Mouse (Mus musculus) embryonic facial prominence, embryonic 13.5 days (tissue): ENCODE results near the gene Kcnn1. TPM values are rescaled to one million over a fixed set of nuclear protein-coding genes. Genes with fewer than 3 reads are reported as not detected.
"Not testable (repeated sequence)": the region's sequence is repeated elsewhere in the genome, so short reads cannot be mapped to it uniquely, and the experiment has no call there.

Source experiments
- ATAC-seq: fragments of 200-750 bp; cut with Nextera tagmentation; 2 replicates; pipeline ENCODE4 v1.8.0; 2017; ENCODE audit warnings: low read depth; ENCODE audit not compliant: insufficient number of reproducible peaks, insufficient read depth, low FRiP score, low TSS enrichment
- H3K27ac ChIP-seq: fragments of 300-500 bp; sonication (generic); 2 replicates; pipeline ENCODE4 v1.5.1; 2015; ENCODE audit warnings: moderate library complexity, mild to moderate bottlenecking, inconsistent platforms
- H3K27me3 ChIP-seq: fragments of 300-500 bp; sonication (generic); 2 replicates; pipeline ENCODE4 v1.6.1; 2015; ENCODE audit warnings: mild to moderate bottlenecking, inconsistent platforms
- H3K36me3 ChIP-seq: fragments of 300-500 bp; sonication (generic); 2 replicates; pipeline ENCODE4 v1.6.1; 2015; ENCODE audit warnings: mild to moderate bottlenecking, inconsistent platforms
- H3K4me1 ChIP-seq: fragments of 300-500 bp; sonication (generic); 2 replicates; pipeline ENCODE4 v1.6.1; 2015; ENCODE audit warnings: inconsistent platforms
- H3K4me2 ChIP-seq: fragments of 300-500 bp; sonication (generic); 2 replicates; pipeline ENCODE4 v1.6.1; 2015; ENCODE audit warnings: moderate library complexity, mild to moderate bottlenecking, inconsistent platforms
- H3K4me3 ChIP-seq: fragments of 300-500 bp; sonication (generic); 2 replicates; pipeline ENCODE4 v1.5.1; 2015; ENCODE audit warnings: mild to moderate bottlenecking, inconsistent platforms
- H3K9ac ChIP-seq: fragments of 300-500 bp; sonication (generic); 2 replicates; pipeline ENCODE4 v1.6.1; 2015; ENCODE audit warnings: mild to moderate bottlenecking, inconsistent platforms
- H3K9me3 ChIP-seq: fragments of 300-500 bp; sonication (generic); 2 replicates; pipeline ENCODE4 v1.6.1; 2016; ENCODE audit warnings: inconsistent platforms
- WGBS: fragments of 180-500 bp; shearing (Covaris S2); methylation state at CpG from one replicate; pipeline ENCODE4 v1.1.7; 2015; ENCODE audit warnings: mixed read lengths; 5-methylcytosine and 5-hydroxymethylcytosine counted together
- polyA plus RNA-seq: library from polyadenylated mRNA; unstranded; fragments of >200 nt; fragmentation: Nextera tagmentation; extraction: Ambion mirVana; gene quantifications from 2 replicates; pipeline ENCODE4 v1.2.1, GENCODE M21; 2015

Gene Kcnn1
- polyA plus RNA-seq, 1 experiment from 2014 or later = 5.3 TPM

GRCm38 (mm10) chr8:70838654-70839407, 24.2 kb downstream of the Kcnn1 start:
- Histone ChIP-seq H3K4me3 (peak overlapping the region; percentile 70), H3K4me2 (peak overlapping the region; percentile 80), H3K9me3 (no peaks in the 10 kb centered on the region), H3K9ac (peak overlapping the region; percentile 83), H3K36me3 (peaks cover 22% of the 10 kb centered on the region), H3K27me3 (no peaks in the 10 kb centered on the region), H3K4me1 (peaks cover 15% of the 10 kb centered on the region), H3K27ac (peak overlapping the region; percentile 86)
- ATAC-seq = peak; percentile 23
- 2% methylated on average over 66 of the region's 66 CpGs for WGBS

DNA sequence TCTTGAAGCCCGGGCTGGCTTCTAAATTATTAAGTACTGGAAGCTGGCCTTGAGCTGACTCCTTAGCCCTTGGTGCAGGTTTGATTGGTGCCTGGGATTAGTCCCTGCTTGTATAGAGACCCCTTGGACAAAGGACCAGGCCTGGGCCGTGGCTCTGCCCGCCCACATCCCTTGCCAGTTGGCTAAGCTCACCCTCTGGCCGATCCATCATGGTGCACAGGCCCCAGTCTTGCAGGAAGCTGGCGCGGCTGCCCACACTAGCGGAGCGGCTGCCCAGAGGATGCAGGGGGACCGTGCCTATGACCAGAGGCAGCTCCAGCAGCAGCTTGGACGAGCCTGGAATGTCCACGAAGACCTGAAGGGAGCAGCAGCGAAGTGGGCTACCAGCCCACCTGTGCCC, 26.4 kb downstream of the Kcnn1 start:
- ATAC-seq = no peak
- Histone ChIP-seq H3K27me3 (no peaks in the 10 kb centered on the region), H3K4me1 (peaks cover 15% of the 10 kb centered on the region), H3K9ac (no peak overlapping the region), H3K4me2 (no peak overlapping the region), H3K36me3 (peaks cover 22% of the 10 kb centered on the region), H3K4me3 (no peak overlapping the region), H3K27ac (no peak overlapping the region), H3K9me3 (no peaks in the 10 kb centered on the region)
- WGBS = 85% methylated on average over 12 of the region's 12 CpGs

DNA sequence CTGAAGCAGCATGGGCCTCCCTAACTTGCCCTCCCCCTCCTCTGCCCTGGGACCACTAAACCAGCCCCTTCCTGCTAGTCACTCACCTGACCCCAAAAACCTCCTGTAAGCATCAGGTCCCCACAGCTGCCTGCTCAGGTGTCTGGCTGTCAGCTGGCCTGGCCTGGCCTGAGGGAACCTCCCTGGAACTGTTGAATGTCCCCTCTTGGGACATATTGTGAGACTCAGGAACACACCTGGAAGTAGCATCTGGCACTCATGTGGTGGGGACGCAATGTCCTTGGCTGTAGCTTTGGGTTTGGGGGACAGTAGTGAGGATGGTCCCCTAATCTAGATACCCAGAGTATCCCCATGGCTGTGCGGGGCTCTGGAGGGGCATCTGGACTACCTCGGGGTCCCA, 29.0 kb downstream of the Kcnn1 start:
- no peaks in the 10 kb centered on the region for H3K27me3 ChIP-seq
- H3K36me3 ChIP-seq = peaks cover 22% of the 10 kb centered on the region
- ATAC-seq = no peak
- H3K27ac ChIP-seq = no peak overlapping the region
- WGBS = 92% methylated on average over 3 of the region's 3 CpGs
- H3K4me3 ChIP-seq = no peak overlapping the region
- H3K4me1 ChIP-seq = peaks cover 6% of the 10 kb centered on the region
- H3K9ac ChIP-seq = no peak overlapping the region
- H3K9me3 ChIP-seq = no peaks in the 10 kb centered on the region
- no peak overlapping the region for H3K4me2 ChIP-seq

DNA sequence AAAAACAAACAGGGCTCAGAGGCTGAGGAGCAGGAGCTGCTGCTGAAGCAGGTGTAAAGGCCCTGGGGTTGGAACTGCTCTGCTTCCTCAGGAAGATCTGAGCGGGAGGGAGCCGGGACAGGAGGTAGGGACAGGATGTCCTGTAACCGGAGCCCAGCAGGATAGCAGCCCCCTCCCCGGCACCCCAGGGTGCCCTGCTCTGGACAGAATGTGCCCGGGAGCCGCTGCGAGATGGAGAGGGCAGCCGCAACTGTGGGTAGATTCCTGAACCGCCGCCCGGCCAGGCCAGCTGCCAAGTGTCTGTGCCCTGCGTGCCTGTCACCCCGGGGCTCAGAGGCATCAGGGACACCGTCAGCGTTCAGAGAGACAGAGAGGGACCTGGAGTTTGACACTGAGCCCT, 29.5 kb downstream of the Kcnn1 start:
- ATAC-seq = no peak
- Histone ChIP-seq H3K27me3 (no peaks in the 10 kb centered on the region), H3K4me2 (no peak overlapping the region), H3K36me3 (peaks cover 22% of the 10 kb centered on the region), H3K9ac (no peak overlapping the region), H3K9me3 (no peaks in the 10 kb centered on the region), H3K4me3 (no peak overlapping the region), H3K4me1 (peaks cover 3% of the 10 kb centered on the region), H3K27ac (no peak overlapping the region)
- WGBS = 45% methylated on average over 15 of the region's 15 CpGs

DNA sequence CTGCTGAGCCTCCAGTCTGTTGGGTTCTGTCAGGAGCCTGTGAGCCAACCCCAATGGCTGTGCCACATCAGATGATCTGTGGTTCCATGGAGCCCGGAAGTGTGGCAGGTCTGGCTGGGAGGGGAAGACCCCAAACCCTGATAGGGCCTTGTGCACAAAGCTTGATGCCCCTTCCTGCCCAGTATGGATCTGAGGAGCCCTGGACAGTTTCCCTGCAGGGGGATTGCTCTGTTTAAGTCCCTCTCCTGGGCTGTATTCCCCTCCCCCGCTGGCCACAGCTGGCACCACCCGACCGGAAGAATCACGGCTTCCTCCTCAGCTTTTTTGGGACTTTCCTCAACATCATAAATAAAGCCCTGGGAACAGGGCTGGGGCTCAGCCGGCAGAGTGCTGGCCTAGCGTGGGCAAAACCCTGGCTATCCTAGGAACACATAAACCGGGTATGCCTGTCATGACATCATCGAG, 30.0 kb downstream of the Kcnn1 start:
- no peaks in the 10 kb centered on the region for H3K4me1 ChIP-seq
- H3K27ac ChIP-seq = no peak overlapping the region
- no peak for ATAC-seq
- no peak overlapping the region for H3K9ac ChIP-seq
- 52% methylated on average over 9 of the region's 9 CpGs for WGBS
- no peaks in the 10 kb centered on the region for H3K27me3 ChIP-seq
- H3K4me2 ChIP-seq = no peak overlapping the region
- peaks cover 22% of the 10 kb centered on the region for H3K36me3 ChIP-seq
- H3K4me3 ChIP-seq = no peak overlapping the region
- no peaks in the 10 kb centered on the region for H3K9me3 ChIP-seq

GRCm38 (mm10) chr8:70832371-70832770, 30.7 kb downstream of the Kcnn1 start:
- H3K4me2 ChIP-seq = no peak overlapping the region

GRCm38 (mm10) chr8:70831517-70831916, 31.5 kb downstream of the Kcnn1 start:
- no peak overlapping the region for H3K9ac ChIP-seq
- no peak overlapping the region for H3K27ac ChIP-seq
- peaks cover 18% of the 10 kb centered on the region for H3K36me3 ChIP-seq
- ATAC-seq = no peak
- no peaks in the 10 kb centered on the region for H3K4me1 ChIP-seq
- H3K4me3 ChIP-seq = no peak overlapping the region
- WGBS = 89% methylated on average over 8 of the region's 8 CpGs
- H3K27me3 ChIP-seq = no peaks in the 10 kb centered on the region
- H3K9me3 ChIP-seq = no peaks in the 10 kb centered on the region
- H3K4me2 ChIP-seq = no peak overlapping the region

More at GRCm38 (mm10) chr8:70832371-70832770, 30.7 kb downstream of the Kcnn1 start:
- peaks cover 22% of the 10 kb centered on the region for H3K36me3 ChIP-seq
- 60% methylated on average over 11 of the region's 11 CpGs for WGBS
- no peaks in the 10 kb centered on the region for H3K9me3 ChIP-seq
- 0 out of 2 replicates have a peak overlapping the region, but pooled peaks have one; percentile 36 for H3K9ac ChIP-seq
- no peak for ATAC-seq
- H3K27ac ChIP-seq = no peak overlapping the region
- H3K4me1 ChIP-seq = no peaks in the 10 kb centered on the region
- H3K27me3 ChIP-seq = no peaks in the 10 kb centered on the region
- H3K4me3 ChIP-seq = no peak overlapping the region

GRCm38 (mm10) chr8:70827796-70828195, 35.3 kb downstream of the Kcnn1 start:
- H3K4me3 ChIP-seq = no peak overlapping the region
- no peaks in the 10 kb centered on the region for H3K27me3 ChIP-seq
- no peak for ATAC-seq
- no peak overlapping the region for H3K27ac ChIP-seq
- WGBS = 88% methylated on average over 1 of the region's 1 CpGs
- no peaks in the 10 kb centered on the region for H3K4me1 ChIP-seq
- no peak overlapping the region for H3K4me2 ChIP-seq
- H3K9me3 ChIP-seq = no peaks in the 10 kb centered on the region
- no peak overlapping the region for H3K9ac ChIP-seq
- no peaks in the 10 kb centered on the region for H3K36me3 ChIP-seq

DNA sequence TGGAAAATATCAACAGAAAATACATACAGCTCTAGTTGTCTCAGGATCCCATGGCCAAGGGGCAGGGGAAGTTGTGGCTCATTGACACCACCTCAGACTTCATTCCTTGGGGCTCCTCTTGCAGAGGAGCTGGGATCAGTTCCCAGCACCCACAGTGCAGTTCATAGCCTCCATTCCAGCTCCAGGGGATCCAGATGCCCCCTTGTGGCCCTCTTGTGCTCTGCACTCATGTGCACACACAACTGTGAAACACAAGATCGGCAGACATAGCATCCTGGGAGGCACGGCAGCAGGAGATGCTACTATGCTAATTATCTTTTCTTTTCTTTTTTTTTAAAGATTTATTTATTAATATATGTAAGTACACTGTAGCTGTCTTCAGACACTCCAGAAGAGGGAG, 36.0 kb downstream of the Kcnn1 start:
- Histone ChIP-seq H3K4me2 (no peak overlapping the region), H3K27ac (no peak overlapping the region), H3K27me3 (no peaks in the 10 kb centered on the region), H3K4me3 (no peak overlapping the region), H3K4me1 (no peaks in the 10 kb centered on the region; the same call in 1 of the 2 replicates), H3K36me3 (no peaks in the 10 kb centered on the region), H3K9me3 (no peaks in the 10 kb centered on the region), H3K9ac (no peak overlapping the region)
- no peak for ATAC-seq
- 94% methylated on average over 2 of the region's 2 CpGs for WGBS

GRCm38 (mm10) chr8:70825816-70826215, 37.2 kb downstream of the Kcnn1 start:
- 77% methylated on average over 8 of the region's 8 CpGs for WGBS
- H3K4me3 ChIP-seq = no peak overlapping the region
- H3K4me1 ChIP-seq = no peaks in the 10 kb centered on the region; the same call in 1 of the 2 replicates
- H3K9me3 ChIP-seq = no peaks in the 10 kb centered on the region
- no peak overlapping the region for H3K9ac ChIP-seq
- H3K27ac ChIP-seq = no peak overlapping the region
- no peaks in the 10 kb centered on the region for H3K36me3 ChIP-seq
- peaks cover 7% of the 10 kb centered on the region for H3K27me3 ChIP-seq
- no peak overlapping the region for H3K4me2 ChIP-seq
- no peak for ATAC-seq

DNA sequence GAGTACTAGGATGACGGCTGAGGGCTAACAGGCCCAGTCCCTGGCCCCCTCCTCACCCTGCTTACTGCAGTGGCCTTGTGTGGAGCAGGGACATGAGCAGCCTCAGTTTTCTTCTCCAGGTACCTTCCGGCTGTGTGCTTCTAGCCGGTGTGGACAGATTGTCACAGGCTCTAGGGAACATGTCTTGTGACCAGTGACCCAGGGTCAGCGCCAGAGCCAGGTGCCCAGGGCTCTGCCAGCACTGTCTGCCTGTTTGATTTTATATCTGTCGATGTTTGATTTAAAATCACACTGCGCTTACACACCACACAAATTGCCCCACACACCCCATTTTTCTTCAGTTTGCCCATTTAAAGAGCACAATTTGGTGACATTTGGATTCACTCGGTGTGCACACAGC, 39.3 kb downstream of the Kcnn1 start:
- Histone ChIP-seq H3K9me3 (0 out of 2 replicates have a peak, but pooled peaks cover 5% of the 10 kb centered on the region), H3K36me3 (no peaks in the 10 kb centered on the region), H3K4me3 (no peak overlapping the region), H3K27me3 (peaks cover 23% of the 10 kb centered on the region), H3K4me2 (no peak overlapping the region), H3K9ac (no peak overlapping the region), H3K4me1 (no peaks in the 10 kb centered on the region; the same call in 1 of the 2 replicates), H3K27ac (no peak overlapping the region)
- WGBS = 81% methylated on average over 7 of the region's 7 CpGs
- ATAC-seq = no peak

DNA sequence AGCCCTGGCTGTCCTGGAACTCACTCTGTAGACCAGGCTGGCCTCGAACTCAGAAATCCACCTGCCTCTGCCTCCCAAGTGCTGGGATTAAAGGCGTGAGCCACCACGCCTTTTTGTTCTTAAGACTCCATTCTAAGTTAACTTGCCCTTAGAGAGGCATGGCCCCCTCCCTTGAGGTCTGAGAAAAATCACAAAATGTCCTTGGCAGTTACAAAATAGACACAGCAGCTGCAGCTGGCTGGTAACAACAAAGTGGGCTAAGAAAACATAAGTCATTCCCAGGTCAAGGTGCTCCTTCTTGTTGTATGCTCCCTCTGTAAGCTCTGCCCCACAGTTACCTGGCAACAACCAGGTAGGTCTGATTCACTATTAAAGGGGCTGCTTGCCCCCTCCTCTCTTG, 40.5 kb downstream of the Kcnn1 start:
- not testable (repeated sequence) for H3K9ac ChIP-seq, H3K4me2 ChIP-seq, H3K27ac ChIP-seq, ATAC-seq, H3K4me1 ChIP-seq, H3K4me3 ChIP-seq, H3K36me3 ChIP-seq
- Histone ChIP-seq H3K27me3 (peaks cover 28% of the 10 kb centered on the region), H3K9me3 (peaks cover 12% of the 10 kb centered on the region; the same call in 1 of the 2 replicates)
- WGBS = 81% methylated on average over 3 of the region's 3 CpGs
